Mouse (Mus musculus): ENCODE measurements around the gene Slc1a5. TPM values are rescaled to one million over a fixed set of nuclear protein-coding genes. Genes with fewer than 3 reads are reported as not detected.

Gene Slc1a5
- polyA plus RNA-seq, 1 experiment from 2014 or later: 44.8 TPM

- ATAC-seq (no peak), DNase-seq (no peak)
- Histone ChIP-seq H3K4me2 (ENCODE audit: low read depth, low read length) (peak overlapping the region; percentile 91), H3K9ac (replicated peaks) (peak overlapping the region; percentile 11; the same call in 1 of the 2 replicates), H3K9me3 (ENCODE audit: low read length) (no peaks in the 10 kb centered on the region), H3K27ac (ENCODE audit: low read depth) (no peak overlapping the region), H3K36me3 (replicated peaks; ENCODE audit: insufficient read depth, low read length) (peaks cover 41% of the 10 kb centered on the region), H3K4me1 (ENCODE audit: insufficient read depth) (peaks cover 31% of the 10 kb centered on the region), H3K4me3 (ENCODE audit: low read depth, low read length) (peak overlapping the region; percentile 84), H3K27me3 (ENCODE audit: insufficient read depth, low read length) (no peaks in the 10 kb centered on the region)
- TF ChIP-seq EP300 (IDR thresholded peaks at IDR 0.05; ENCODE audit: low read depth) (no peak), CTCF (IDR thresholded peaks at IDR 0.05; ENCODE audit: low read depth) (no peak)
- WGBS (ENCODE audit: insufficient replicate concordance): 76% methylated on average over 8 of the region's 8 CpGs
Measured at GRCm38 (mm10) chr7:16785541-16786083, 4.5 kb downstream of the Slc1a5 start.

DNA sequence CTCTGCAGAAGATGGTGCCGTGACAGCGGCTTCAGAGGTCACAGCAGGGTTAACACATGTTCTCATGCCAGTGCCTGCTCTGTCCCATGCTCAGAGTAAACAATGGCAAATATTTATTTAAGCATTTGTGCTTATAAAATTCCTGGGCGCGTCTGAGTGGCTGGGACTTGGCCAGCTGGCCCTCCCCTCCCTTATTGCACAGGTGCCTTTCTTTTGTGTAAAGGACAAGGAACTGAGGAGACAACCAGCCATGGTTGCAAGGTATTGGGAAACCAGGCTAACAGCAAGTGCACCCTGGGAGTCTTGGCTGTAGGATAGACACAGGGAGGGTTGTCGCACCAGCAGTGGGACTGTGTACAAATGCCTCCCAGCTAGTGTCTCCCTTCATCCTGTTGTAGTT, 11.2 kb downstream of the Slc1a5 start:
- H3K4me2 ChIP-seq (ENCODE audit: low read depth, low read length): no peak overlapping the region
- H3K4me1 ChIP-seq (ENCODE audit: insufficient read depth): peaks cover 6% of the 10 kb centered on the region; the same call in 1 of the 2 replicates
- DNase-seq: peak; percentile 33
- peaks cover 70% of the 10 kb centered on the region for H3K36me3 ChIP-seq (replicated peaks; ENCODE audit: insufficient read depth, low read length)
- 0 out of 2 replicates have a peak overlapping the region, but pooled peaks have one; percentile 1 for H3K27ac ChIP-seq (ENCODE audit: low read depth)
- ATAC-seq: peak; percentile 84
- TF ChIP-seq EP300 (IDR thresholded peaks at IDR 0.05; ENCODE audit: low read depth) (no peak), CTCF (IDR thresholded peaks at IDR 0.05; ENCODE audit: low read depth) (no peak)
- no peaks in the 10 kb centered on the region for H3K27me3 ChIP-seq (ENCODE audit: insufficient read depth, low read length)
- H3K9ac ChIP-seq (replicated peaks): no peak overlapping the region
- H3K4me3 ChIP-seq (ENCODE audit: low read depth, low read length): no peak overlapping the region
- 66% methylated on average over 5 of the region's 5 CpGs for WGBS (ENCODE audit: insufficient replicate concordance)
- H3K9me3 ChIP-seq (ENCODE audit: low read length): no peaks in the 10 kb centered on the region

GRCm38 (mm10) chr7:16793010-16793725, 12.0 kb downstream of the Slc1a5 start:
- H3K4me3 ChIP-seq (ENCODE audit: low read depth, low read length): peak overlapping the region; percentile 19; the same call in 1 of the 2 replicates
- 80% methylated on average over 19 of the region's 19 CpGs for WGBS (ENCODE audit: insufficient replicate concordance)
- 0 out of 2 replicates have a peak overlapping the region, but pooled peaks have one; percentile 1 for H3K27ac ChIP-seq (ENCODE audit: low read depth)
- no peak for TF ChIP-seq CTCF (IDR thresholded peaks at IDR 0.05; ENCODE audit: low read depth)
- TF ChIP-seq EP300 (IDR thresholded peaks at IDR 0.05; ENCODE audit: low read depth): no peak
- peaks cover 6% of the 10 kb centered on the region; the same call in 1 of the 2 replicates for H3K4me1 ChIP-seq (ENCODE audit: insufficient read depth)
- no peaks in the 10 kb centered on the region for H3K9me3 ChIP-seq (ENCODE audit: low read length)
- peak overlapping the region; percentile 38 for H3K4me2 ChIP-seq (ENCODE audit: low read depth, low read length)
- ATAC-seq (peak; percentile 24; the same call in 1 of the 2 replicates), DNase-seq (no peak)
- H3K9ac ChIP-seq (replicated peaks): no peak overlapping the region
- peaks cover 70% of the 10 kb centered on the region for H3K36me3 ChIP-seq (replicated peaks; ENCODE audit: insufficient read depth, low read length)
- H3K27me3 ChIP-seq (ENCODE audit: insufficient read depth, low read length): no peaks in the 10 kb centered on the region

DNA sequence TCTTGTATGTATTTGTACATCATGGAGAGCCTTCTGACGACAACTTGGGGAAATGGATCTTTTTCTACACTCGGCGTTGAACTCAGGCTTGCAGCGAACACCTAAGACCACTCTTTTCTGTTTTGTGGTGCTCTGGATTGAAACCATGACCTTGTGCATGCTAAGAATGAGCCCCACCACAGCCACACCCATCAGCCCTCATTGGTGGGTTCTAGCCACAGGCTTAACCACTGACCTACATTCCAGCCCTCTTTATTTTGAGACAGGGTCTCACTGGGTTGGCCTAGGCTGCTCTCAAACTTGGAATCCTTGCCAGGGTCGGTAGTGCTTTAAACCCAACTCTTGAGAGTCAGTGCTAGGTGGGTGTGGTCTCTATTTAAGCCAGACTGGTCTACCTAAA, 13.7 kb downstream of the Slc1a5 start:
- DNase-seq (no peak), ATAC-seq (no peak)
- no peak overlapping the region for H3K9ac ChIP-seq (replicated peaks)
- H3K27ac ChIP-seq (ENCODE audit: low read depth): no peak overlapping the region
- H3K27me3 ChIP-seq (ENCODE audit: insufficient read depth, low read length): no peaks in the 10 kb centered on the region
- peaks cover 6% of the 10 kb centered on the region; the same call in 1 of the 2 replicates for H3K4me1 ChIP-seq (ENCODE audit: insufficient read depth)
- H3K4me2 ChIP-seq (ENCODE audit: low read depth, low read length): no peak overlapping the region
- H3K4me3 ChIP-seq (ENCODE audit: low read depth, low read length): no peak overlapping the region
- 96% methylated on average over 5 of the region's 5 CpGs for WGBS (ENCODE audit: insufficient replicate concordance)
- TF ChIP-seq EP300 (IDR thresholded peaks at IDR 0.05; ENCODE audit: low read depth) (no peak), CTCF (IDR thresholded peaks at IDR 0.05; ENCODE audit: low read depth) (no peak)
- H3K36me3 ChIP-seq (replicated peaks; ENCODE audit: insufficient read depth, low read length): peaks cover 67% of the 10 kb centered on the region
- no peaks in the 10 kb centered on the region for H3K9me3 ChIP-seq (ENCODE audit: low read length)

- Histone ChIP-seq H3K9me3 (ENCODE audit: low read length) (no peaks in the 10 kb centered on the region), H3K27me3 (ENCODE audit: insufficient read depth, low read length) (no peaks in the 10 kb centered on the region), H3K4me3 (ENCODE audit: low read depth, low read length) (no peak overlapping the region), H3K27ac (ENCODE audit: low read depth) (no peak overlapping the region), H3K36me3 (replicated peaks; ENCODE audit: insufficient read depth, low read length) (no peaks in the 10 kb centered on the region), H3K4me1 (ENCODE audit: insufficient read depth) (no peaks in the 10 kb centered on the region), H3K4me2 (ENCODE audit: low read depth, low read length) (no peak overlapping the region), H3K9ac (replicated peaks) (no peak overlapping the region)
- TF ChIP-seq CTCF (IDR thresholded peaks at IDR 0.05; ENCODE audit: low read depth) (peak; percentile 82), EP300 (IDR thresholded peaks at IDR 0.05; ENCODE audit: low read depth) (no peak)
- ATAC-seq (no peak), DNase-seq (no peak)
- 30% methylated on average over 8 of the region's 8 CpGs for WGBS (ENCODE audit: insufficient replicate concordance)
Measured at GRCm38 (mm10) chr7:16804409-16805028, 23.4 kb downstream of the Slc1a5 start.

DNA sequence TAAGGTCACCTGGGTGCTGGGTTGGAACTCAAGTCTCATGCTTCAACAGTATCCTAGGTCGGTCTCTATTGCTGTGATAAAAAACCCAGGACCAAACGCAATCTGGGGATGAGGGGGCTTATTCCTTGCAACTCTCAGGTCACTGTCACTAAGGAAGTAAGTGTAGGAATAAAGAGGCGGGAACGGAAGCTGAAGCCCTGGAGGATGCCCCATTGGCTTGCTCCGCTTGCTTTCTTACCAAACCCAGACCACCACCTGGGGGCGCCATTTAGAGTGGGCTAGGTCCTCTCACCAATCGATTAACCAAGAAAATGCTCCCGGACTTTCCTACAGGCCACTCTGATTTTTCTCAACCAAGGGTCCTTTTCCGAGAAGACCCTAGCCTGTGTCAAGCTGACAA, 26.8 kb downstream of the Slc1a5 start:
- H3K27me3 ChIP-seq (ENCODE audit: insufficient read depth, low read length): no peaks in the 10 kb centered on the region
- no peak overlapping the region for H3K4me2 ChIP-seq (ENCODE audit: low read depth, low read length)
- H3K4me1 ChIP-seq (ENCODE audit: insufficient read depth): 0 out of 2 replicates have a peak, but pooled peaks cover 2% of the 10 kb centered on the region
- peak; percentile 43 for TF ChIP-seq CTCF (IDR thresholded peaks at IDR 0.05; ENCODE audit: low read depth)
- no peak for TF ChIP-seq EP300 (IDR thresholded peaks at IDR 0.05; ENCODE audit: low read depth)
- 84% methylated on average over 9 of the region's 9 CpGs for WGBS (ENCODE audit: insufficient replicate concordance)
- no peaks in the 10 kb centered on the region; the same call in 1 of the 2 replicates for H3K36me3 ChIP-seq (replicated peaks; ENCODE audit: insufficient read depth, low read length)
- ATAC-seq (no peak), DNase-seq (peak; percentile 45)
- no peaks in the 10 kb centered on the region for H3K9me3 ChIP-seq (ENCODE audit: low read length)
- H3K9ac ChIP-seq (replicated peaks): no peak overlapping the region
- H3K27ac ChIP-seq (ENCODE audit: low read depth): no peak overlapping the region
- no peak overlapping the region for H3K4me3 ChIP-seq (ENCODE audit: low read depth, low read length)
